Mouse (Mus musculus): ENCODE results near the gene Cops3. TPM values are rescaled to one million over a fixed set of nuclear protein-coding genes. Genes with fewer than 3 reads are reported as not detected.
A peak's percentile ranks its signal among the peaks of the same experiment; 100 is the strongest.
"Not testable (repeated sequence)": the region's sequence is repeated elsewhere in the genome, so short reads cannot be mapped to it uniquely, and the experiment has no call there.

Gene Cops3
- polyA plus RNA-seq, 2 experiments: 33.5 to 108 TPM

- Histone ChIP-seq H3K36me3 (replicated peaks; ENCODE audit: control insufficient read depth, insufficient read depth, low read depth) (no peaks in the 10 kb centered on the region), H3K27me3 (ENCODE audit: control insufficient read depth, insufficient read depth, low read length) (no peaks in the 10 kb centered on the region), H3K4me1 (replicated peaks; ENCODE audit: control insufficient read depth in 2 of 2, insufficient read depth in 2 of 2, low read length in 1 of 2) (peaks cover 0 to 8% of the 10 kb centered on the region in 2 experiments; a peak in 2 of 4 replicates), H3K9me3 (ENCODE audit: control insufficient read depth, low read length) (no peaks in the 10 kb centered on the region), H3K4me2 (ENCODE audit: low read depth) (peak overlapping the region; percentile 85), H3K27ac (no peak overlapping the region), H3K4me3 (ENCODE audit: insufficient read depth in 1 of 2, low read depth in 2 of 2, low read length in 2 of 2) (peak overlapping the region in 1 of 2 experiments; percentile 73; a peak in 2 of 4 replicates), H3K9ac (replicated peaks) (no peak overlapping the region)
- TF ChIP-seq CTCF (IDR thresholded peaks at IDR 0.05; ENCODE audit: low read depth): peak; percentile 87
- no peak for TF ChIP-seq EP300 (IDR thresholded peaks at IDR 0.05; ENCODE audit: low read depth)
- ATAC-seq (ENCODE audit: insufficient read depth) (no peak; the same call in 1 of the 2 replicates), DNase-seq (ENCODE audit: low read depth in 3 of 3, low spot score in 3 of 3) (peak; percentile 50 to 67 (median 57))
- 12% methylated on average over 2 of the region's 2 CpGs for WGBS (ENCODE audit: insufficient replicate concordance)
Measured at GRCm38 (mm10) chr11:59847131-59847530, 7.5 kb upstream of the Cops3 start.

GRCm38 (mm10) chr11:59846311-59846710 lies 6.7 kb upstream of the Cops3 start:
- no peak overlapping the region for H3K4me2 ChIP-seq (ENCODE audit: low read depth)
- H3K9me3 ChIP-seq (ENCODE audit: control insufficient read depth, low read length): no peaks in the 10 kb centered on the region
- TF ChIP-seq CTCF (IDR thresholded peaks at IDR 0.05; ENCODE audit: low read depth) (no peak), EP300 (IDR thresholded peaks at IDR 0.05; ENCODE audit: low read depth) (no peak)
- H3K36me3 ChIP-seq (replicated peaks; ENCODE audit: control insufficient read depth, insufficient read depth, low read depth): no peaks in the 10 kb centered on the region
- H3K9ac ChIP-seq (replicated peaks): no peak overlapping the region
- H3K4me3 ChIP-seq (ENCODE audit: insufficient read depth in 1 of 2, low read depth in 2 of 2, low read length in 2 of 2): no peak overlapping the region
- ATAC-seq (ENCODE audit: insufficient read depth) (no peak), DNase-seq (ENCODE audit: low read depth in 3 of 3, low spot score in 3 of 3) (no peak)
- no peaks in the 10 kb centered on the region for H3K27me3 ChIP-seq (ENCODE audit: control insufficient read depth, insufficient read depth, low read length)
- H3K27ac ChIP-seq: no peak overlapping the region
- 81% methylated on average over 11 of the region's 11 CpGs for WGBS (ENCODE audit: insufficient replicate concordance)
- H3K4me1 ChIP-seq (replicated peaks; ENCODE audit: control insufficient read depth in 2 of 2, insufficient read depth in 2 of 2, low read length in 1 of 2): peaks cover 0 to 8% of the 10 kb centered on the region in 2 experiments; a peak in 2 of 4 replicates

- peak; percentile 58; the same call in 1 of the 2 replicates for TF ChIP-seq EP300 (IDR thresholded peaks at IDR 0.05; ENCODE audit: low read depth)
- no peak for TF ChIP-seq CTCF (IDR thresholded peaks at IDR 0.05; ENCODE audit: low read depth)
- Histone ChIP-seq H3K27ac (peak within 1 kb of the TSS; percentile 82), H3K9ac (replicated peaks) (peak within 1 kb of the TSS; percentile 91), H3K4me1 (replicated peaks; ENCODE audit: control insufficient read depth in 2 of 2, insufficient read depth in 2 of 2, low read length in 1 of 2) (peaks cover 14 to 16% of the 10 kb centered on the region in 2 experiments), H3K27me3 (ENCODE audit: control insufficient read depth, insufficient read depth, low read length) (no peaks in the 10 kb centered on the region), H3K4me3 (ENCODE audit: insufficient read depth in 1 of 2, low read depth in 2 of 2, low read length in 2 of 2) (peak within 1 kb of the TSS; percentile 82 to 84), H3K4me2 (ENCODE audit: low read depth) (peak within 1 kb of the TSS; percentile 88), H3K9me3 (ENCODE audit: control insufficient read depth, low read length) (no peaks in the 10 kb centered on the region), H3K36me3 (replicated peaks; ENCODE audit: control insufficient read depth, insufficient read depth, low read depth) (peaks cover 11% of the 10 kb centered on the region)
- DNase-seq (ENCODE audit: low read depth in 3 of 3, low spot score in 3 of 3) (peak; percentile 90), ATAC-seq (ENCODE audit: insufficient read depth) (peak; percentile 97)
- WGBS (ENCODE audit: insufficient replicate concordance): under 1% methylated on average over 24 of the region's 24 CpGs
Measured at GRCm38 (mm10) chr11:59839008-59839458, 605 bp downstream of the Cops3 start, which contains the start of gene Nt5m. TSS of gene Nt5m (plus strand) at chr11:59839447.

GRCm38 (mm10) chr11:59838426-59838825 lies 1.2 kb downstream of the Cops3 start:
- Histone ChIP-seq H3K9me3 (ENCODE audit: control insufficient read depth, low read length) (no peaks in the 10 kb centered on the region), H3K4me1 (replicated peaks; ENCODE audit: control insufficient read depth in 2 of 2, insufficient read depth in 2 of 2, low read length in 1 of 2) (peaks cover 14 to 16% of the 10 kb centered on the region in 2 experiments), H3K27me3 (ENCODE audit: control insufficient read depth, insufficient read depth, low read length) (no peaks in the 10 kb centered on the region), H3K9ac (replicated peaks) (peak overlapping the region; percentile 91), H3K27ac (no peak overlapping the region; the same call in 1 of the 2 replicates), H3K36me3 (replicated peaks; ENCODE audit: control insufficient read depth, insufficient read depth, low read depth) (peaks cover 11% of the 10 kb centered on the region), H3K4me3 (ENCODE audit: insufficient read depth in 1 of 2, low read depth in 2 of 2, low read length in 2 of 2) (peak overlapping the region; percentile 82 to 84), H3K4me2 (ENCODE audit: low read depth) (peak overlapping the region; percentile 88)
- TF ChIP-seq EP300 (IDR thresholded peaks at IDR 0.05; ENCODE audit: low read depth) (no peak), CTCF (IDR thresholded peaks at IDR 0.05; ENCODE audit: low read depth) (no peak)
- WGBS (ENCODE audit: insufficient replicate concordance): 57% methylated on average over 4 of the region's 4 CpGs
- ATAC-seq (ENCODE audit: insufficient read depth) (no peak), DNase-seq (ENCODE audit: low read depth in 3 of 3, low spot score in 3 of 3) (no peak)

GRCm38 (mm10) chr11:59837789-59838188 lies 1.8 kb downstream of the Cops3 start:
- not testable (repeated sequence) for H3K27ac ChIP-seq; DNase-seq (ENCODE audit: low read depth in 3 of 3, low spot score in 3 of 3); ATAC-seq (ENCODE audit: insufficient read depth); H3K9ac ChIP-seq (replicated peaks); H3K27me3 ChIP-seq (ENCODE audit: control insufficient read depth, insufficient read depth, low read length); H3K9me3 ChIP-seq (ENCODE audit: control insufficient read depth, low read length)
- Histone ChIP-seq H3K4me2 (ENCODE audit: low read depth) (peak overlapping the region; percentile 88), H3K4me3 (ENCODE audit: insufficient read depth in 1 of 2, low read depth in 2 of 2, low read length in 2 of 2) (peak overlapping the region in 1 of 2 experiments; percentile 82; a peak in 1 of 4 replicates), H3K36me3 (replicated peaks; ENCODE audit: control insufficient read depth, insufficient read depth, low read depth) (peaks cover 11% of the 10 kb centered on the region), H3K4me1 (replicated peaks; ENCODE audit: control insufficient read depth in 2 of 2, insufficient read depth in 2 of 2, low read length in 1 of 2) (peaks cover 14 to 16% of the 10 kb centered on the region in 2 experiments)
- no CpG with 5 or more reads among the region's 1 CpGs for WGBS (ENCODE audit: insufficient replicate concordance)
